Mouse (Mus musculus) mature B cell (primary cell): ENCODE data around the gene Slc39a10.
"Not testable (repeated sequence)": the region's sequence is repeated elsewhere in the genome, so short reads cannot be mapped to it uniquely, and the experiment has no call there.

Experiments
- in situ Hi-C: fragments of 300-500 bp; cut with MboI; formaldehyde crosslinking; loops from 2 replicates; pipeline ENCODE4 v1.14.3; 2019

Slc39a10 gene

GRCm38 (mm10) chr1:46782227-46782626, 110.4 kb downstream of the Slc39a10 start:
- in situ Hi-C loops, result not testable (repeated sequence)

- in situ Hi-C loops, result not testable (repeated sequence)
Measured at GRCm38 (mm10) chr1:46770077-46770695, 122.5 kb downstream of the Slc39a10 start.

- in situ Hi-C loops, result not testable (repeated sequence)
Measured at GRCm38 (mm10) chr1:46769318-46769717, 123.3 kb downstream of the Slc39a10 start.

- in situ Hi-C loops, result not testable (repeated sequence)
Measured at GRCm38 (mm10) chr1:46764600-46764999, 128.1 kb downstream of the Slc39a10 start.
